Mouse (Mus musculus) forebrain, embryonic 13.5 days (tissue): ENCODE measurements around the gene Sirt1. TPM values are rescaled to one million over a fixed set of nuclear protein-coding genes. Genes with fewer than 3 reads are reported as not detected.
A peak's percentile ranks its signal among the peaks of the same experiment; 100 is the strongest.

Source experiments
- ATAC-seq: fragments of 200-750 bp; cut with Nextera tagmentation; 2 replicates; pipeline ENCODE4 v1.8.0; 2017
- H3K27ac ChIP-seq: fragments of 300-500 bp; sonication (generic); 2 replicates; pipeline ENCODE4 v1.5.1; 2015; ENCODE audit warnings: inconsistent platforms, mild to moderate bottlenecking, moderate library complexity
- H3K27me3 ChIP-seq: fragments of 300-500 bp; sonication (generic); 2 replicates; pipeline ENCODE4 v1.6.1; 2015; ENCODE audit warnings: mild to moderate bottlenecking, inconsistent platforms
- H3K36me3 ChIP-seq: fragments of 300-500 bp; sonication (generic); 2 replicates; pipeline ENCODE4 v1.6.1; 2015; ENCODE audit warnings: mild to moderate bottlenecking, inconsistent platforms; ENCODE audit not compliant: poor library complexity, severe bottlenecking
- H3K4me1 ChIP-seq: fragments of 300-500 bp; sonication (generic); 2 replicates; pipeline ENCODE4 v1.6.1; 2015; ENCODE audit warnings: inconsistent platforms
- H3K4me2 ChIP-seq: fragments of 300-500 bp; sonication (generic); 2 replicates; pipeline ENCODE4 v1.6.1; 2015; ENCODE audit warnings: inconsistent platforms, mild to moderate bottlenecking, moderate library complexity
- H3K4me3 ChIP-seq: fragments of 300-500 bp; sonication (generic); 2 replicates; pipeline ENCODE4 v1.5.1; 2015; ENCODE audit warnings: mild to moderate bottlenecking, inconsistent platforms
- H3K9ac ChIP-seq: fragments of 300-500 bp; sonication (generic); 2 replicates; pipeline ENCODE4 v1.6.1; 2015; ENCODE audit warnings: mild to moderate bottlenecking, inconsistent platforms
- H3K9me3 ChIP-seq: fragments of 300-500 bp; sonication (generic); replicated peaks from 2 replicates; pipeline ENCODE4 v1.6.1; 2016; ENCODE audit warnings: inconsistent platforms
- WGBS: fragments of 180-500 bp; shearing (Covaris S2); methylation state at CpG from one replicate; pipeline ENCODE4 v1.1.7; 2015; 5-methylcytosine and 5-hydroxymethylcytosine counted together
- polyA plus RNA-seq: library from polyadenylated mRNA; unstranded; fragments of >200 nt; fragmentation: Nextera tagmentation; extraction: Ambion mirVana; gene quantifications from 2 replicates; pipeline ENCODE4 v1.2.1, GENCODE M21; 2015

The Sirt1 gene
- polyA plus RNA-seq, 1 experiment from 2014 or later: 5.0 TPM

DNA sequence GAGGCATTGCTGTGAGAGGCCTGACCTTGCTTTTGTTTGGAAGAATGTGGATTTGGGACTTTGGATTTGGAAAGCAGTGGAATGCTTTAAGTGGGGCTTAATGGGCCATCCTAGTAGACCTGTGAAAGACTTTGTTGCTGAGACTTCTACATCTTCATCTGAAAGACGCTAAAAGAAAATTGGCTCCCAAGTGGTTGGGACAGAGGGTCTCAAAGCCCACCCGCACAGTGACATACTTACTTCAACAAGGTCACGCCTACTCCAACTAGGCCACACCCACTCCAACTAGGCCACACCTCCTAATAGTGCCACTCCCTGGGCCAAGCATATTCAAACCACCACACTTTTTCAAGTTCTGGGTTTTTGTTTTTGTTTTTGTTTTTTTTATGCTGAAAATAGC is 36.8 kb downstream of the Sirt1 start:
- no peaks in the 10 kb centered on the region for H3K36me3 ChIP-seq
- no peak overlapping the region for H3K9ac ChIP-seq
- WGBS: 97% methylated on average over 3 of the region's 3 CpGs
- H3K4me3 ChIP-seq: no peak overlapping the region
- no peak for ATAC-seq
- no peaks in the 10 kb centered on the region for H3K9me3 ChIP-seq
- no peaks in the 10 kb centered on the region for H3K27me3 ChIP-seq
- H3K27ac ChIP-seq: no peak overlapping the region
- no peak overlapping the region for H3K4me2 ChIP-seq
- H3K4me1 ChIP-seq: no peaks in the 10 kb centered on the region

DNA sequence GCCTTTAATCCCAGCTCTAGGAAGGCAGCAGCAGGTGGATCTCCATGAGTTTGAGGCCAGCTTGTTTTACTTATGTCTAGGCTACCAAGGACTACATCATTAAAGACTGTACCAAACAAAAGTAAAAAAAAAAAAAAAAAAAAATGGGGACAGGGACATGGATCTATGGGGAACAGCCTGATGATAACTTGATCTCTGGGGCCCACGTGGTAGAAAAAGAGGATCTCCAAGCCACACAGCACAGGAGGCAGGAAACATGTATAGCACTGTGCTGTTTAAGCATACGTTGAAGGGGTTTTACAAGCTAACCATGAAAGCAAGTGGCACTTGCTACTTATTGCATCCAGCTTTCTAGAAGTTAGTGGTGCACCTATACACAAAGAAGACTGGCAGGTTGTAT is 40.2 kb downstream of the Sirt1 start:
- no peak for ATAC-seq
- Histone ChIP-seq H3K9ac (no peak overlapping the region), H3K9me3 (no peaks in the 10 kb centered on the region), H3K4me3 (no peak overlapping the region), H3K27me3 (no peaks in the 10 kb centered on the region), H3K27ac (no peak overlapping the region), H3K4me2 (no peak overlapping the region), H3K4me1 (peaks cover 18% of the 10 kb centered on the region), H3K36me3 (no peaks in the 10 kb centered on the region)
- WGBS: 96% methylated on average over 2 of the region's 2 CpGs

DNA sequence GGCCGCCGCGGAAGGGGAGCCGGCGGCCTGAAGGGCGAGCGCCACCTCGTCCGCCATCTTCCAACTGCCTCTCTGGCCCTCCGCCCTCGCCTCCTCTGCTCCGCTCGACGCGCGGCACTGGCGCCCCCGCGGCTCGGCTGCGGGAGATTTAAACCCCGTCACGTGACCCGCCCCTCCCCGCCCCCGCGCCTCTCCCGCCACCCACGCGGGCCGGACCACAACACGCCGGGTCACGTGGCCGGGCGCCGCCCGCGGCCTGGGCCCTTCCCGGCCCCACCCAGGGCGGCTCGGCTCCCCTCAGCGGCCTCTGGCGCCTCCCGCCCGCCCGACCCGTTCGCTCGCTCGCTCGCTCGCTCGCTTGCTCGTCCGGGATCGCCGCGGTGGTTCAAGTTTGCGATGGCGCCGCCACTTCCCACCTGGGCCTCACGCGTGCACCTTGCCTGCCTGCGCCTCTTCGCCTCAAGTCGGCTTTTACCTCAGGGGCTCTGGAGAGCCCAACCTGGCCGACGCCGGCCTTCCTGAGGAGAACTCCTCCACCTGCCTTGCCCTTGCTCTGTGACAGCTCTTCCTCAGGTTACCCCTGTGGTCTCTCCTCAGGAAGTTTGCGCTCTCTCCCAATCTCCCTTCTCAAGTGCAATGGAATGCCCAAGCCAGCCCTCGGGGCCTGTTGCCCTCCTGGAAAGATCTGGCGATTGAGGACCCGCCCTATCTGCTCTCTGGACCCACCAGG is 42.4 kb downstream of the Sirt1 start:
- ATAC-seq: peak; percentile 95
- WGBS: under 1% methylated on average over 44 of the region's 74 CpGs

DNA sequence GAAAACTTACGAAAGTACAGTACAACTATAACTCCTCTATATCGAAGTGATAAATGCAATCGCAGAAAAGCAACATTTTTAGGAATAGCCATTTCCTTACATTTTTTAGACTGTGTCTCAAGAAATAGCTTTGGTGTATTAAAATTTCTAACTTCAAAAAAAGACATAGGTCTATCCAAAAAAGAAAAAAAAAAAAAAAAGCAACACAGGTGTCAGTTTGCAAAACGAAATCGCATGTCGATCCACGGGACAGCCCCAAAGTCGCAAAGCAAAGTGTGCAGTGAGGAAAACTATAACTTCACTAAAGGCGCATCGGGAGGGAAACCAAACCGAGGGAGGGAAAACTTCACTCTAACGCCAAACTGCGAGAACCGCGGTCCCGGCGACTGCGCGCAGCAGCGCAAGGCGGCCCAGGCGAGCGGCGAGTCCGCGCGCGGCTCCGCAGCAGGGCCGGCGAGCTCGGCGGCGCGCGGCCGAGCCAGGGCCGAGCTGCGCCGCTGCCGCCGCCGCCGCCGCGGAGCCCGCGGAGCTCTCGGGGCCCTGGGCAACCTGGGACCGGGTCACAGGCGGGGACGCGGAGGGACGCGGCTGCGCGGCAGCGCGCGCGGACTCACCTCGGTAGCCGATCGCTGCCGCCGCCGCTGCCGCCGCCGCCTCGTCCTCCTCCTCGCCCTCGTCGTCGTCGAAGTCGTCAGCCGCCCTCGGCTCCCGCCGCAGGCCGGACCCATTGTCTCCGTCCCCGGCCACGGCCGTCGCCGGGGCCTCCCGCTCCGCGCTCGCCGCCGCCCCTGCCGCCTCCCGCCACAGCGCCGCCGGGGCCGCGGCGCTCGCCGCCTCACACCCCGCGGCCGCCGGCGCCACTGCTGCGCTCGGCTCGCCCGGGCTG is 43.3 kb downstream of the Sirt1 start:
- H3K4me1 ChIP-seq: peaks cover 23% of the 10 kb centered on the region
- H3K27ac ChIP-seq: peak overlapping the region; percentile 90
- peak overlapping the region; percentile 95 for H3K9ac ChIP-seq
- H3K4me3 ChIP-seq: peak overlapping the region; percentile 79
- peak overlapping the region; percentile 69 for H3K4me2 ChIP-seq
- WGBS: 2% methylated on average over 59 of the region's 113 CpGs
- peaks cover 14% of the 10 kb centered on the region for H3K36me3 ChIP-seq
- ATAC-seq: peak; percentile 84
- H3K27me3 ChIP-seq: no peaks in the 10 kb centered on the region
- no peaks in the 10 kb centered on the region for H3K9me3 ChIP-seq

More for the DNA sequence above, 42.4 kb downstream of the Sirt1 start:
- Histone ChIP-seq H3K9ac (peak overlapping the region; percentile 95), H3K27me3 (no peaks in the 10 kb centered on the region), H3K4me1 (peaks cover 23% of the 10 kb centered on the region), H3K9me3 (no peaks in the 10 kb centered on the region), H3K4me2 (peak overlapping the region; percentile 69), H3K4me3 (peak overlapping the region; percentile 79), H3K36me3 (peaks cover 5% of the 10 kb centered on the region), H3K27ac (peak overlapping the region; percentile 90)

DNA sequence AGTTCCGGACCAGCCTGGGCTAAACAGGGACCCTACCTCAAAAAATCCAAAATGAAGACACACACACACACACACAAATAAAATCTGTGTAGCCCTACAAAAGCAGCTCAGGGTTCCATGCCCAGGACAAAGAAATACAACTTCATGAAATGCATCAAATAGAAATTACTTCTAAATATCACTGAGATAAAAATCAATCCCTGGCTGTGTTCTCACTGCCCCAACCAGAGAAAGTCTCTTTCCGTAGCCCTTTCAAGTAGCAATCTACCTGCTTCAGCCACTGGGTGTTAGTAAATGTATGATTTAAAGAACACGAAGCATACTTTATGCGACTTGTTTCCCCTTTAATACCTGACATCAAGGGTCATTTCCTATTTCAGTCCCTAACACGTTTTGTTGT is 44.2 kb downstream of the Sirt1 start:
- Histone ChIP-seq H3K9ac (peak overlapping the region; percentile 95), H3K9me3 (no peaks in the 10 kb centered on the region), H3K4me3 (peak overlapping the region; percentile 79), H3K4me2 (peak overlapping the region; percentile 69), H3K4me1 (peaks cover 23% of the 10 kb centered on the region), H3K27ac (no peak overlapping the region), H3K27me3 (no peaks in the 10 kb centered on the region), H3K36me3 (peaks cover 22% of the 10 kb centered on the region)
- WGBS: 20% methylated on average over 5 of the region's 5 CpGs
- no peak for ATAC-seq

DNA sequence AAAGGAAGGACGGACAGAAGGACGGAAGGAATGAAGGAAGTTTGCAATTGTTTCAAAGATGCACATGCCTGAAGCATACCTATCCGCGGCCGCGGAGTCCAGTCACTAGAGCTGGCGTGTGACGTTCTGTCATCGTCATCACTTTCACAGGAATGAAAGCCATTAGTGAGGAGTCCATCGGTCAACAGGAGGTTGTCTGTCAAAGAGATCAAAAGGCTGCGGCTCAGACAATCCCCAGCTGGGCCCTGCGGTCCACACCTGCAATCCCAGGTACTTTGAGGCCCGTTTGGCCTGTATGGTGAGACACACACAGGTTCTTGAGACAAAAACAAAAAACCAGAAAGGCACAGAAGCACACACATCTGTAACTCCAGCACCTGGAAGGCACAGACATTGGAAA is 44.6 kb downstream of the Sirt1 start:
- H3K27ac ChIP-seq: no peak overlapping the region
- peak overlapping the region; percentile 69 for H3K4me2 ChIP-seq
- ATAC-seq: no peak
- peaks cover 23% of the 10 kb centered on the region for H3K36me3 ChIP-seq
- no peaks in the 10 kb centered on the region for H3K9me3 ChIP-seq
- peak overlapping the region; percentile 79 for H3K4me3 ChIP-seq
- H3K27me3 ChIP-seq: no peaks in the 10 kb centered on the region
- H3K4me1 ChIP-seq: peaks cover 23% of the 10 kb centered on the region
- peak overlapping the region; percentile 95 for H3K9ac ChIP-seq
- WGBS: 65% methylated on average over 13 of the region's 13 CpGs

DNA sequence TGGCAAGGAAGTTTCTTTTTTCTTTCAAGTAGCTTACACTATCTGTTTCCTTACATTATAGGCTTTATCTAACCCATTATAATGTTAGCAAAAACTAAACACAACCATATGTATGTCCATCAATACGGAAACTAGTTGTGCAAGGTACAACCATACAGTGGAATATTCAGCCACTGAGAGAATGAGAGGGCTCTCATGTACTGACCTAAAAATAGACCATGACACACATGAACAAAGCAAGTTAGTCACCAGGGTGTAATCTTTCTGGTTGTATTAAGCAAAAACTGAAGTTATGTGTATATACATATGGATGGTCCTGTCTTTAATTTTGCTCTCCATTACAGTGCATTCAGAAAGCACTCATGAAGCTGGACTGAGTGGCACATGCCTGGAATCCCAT is 54.4 kb downstream of the Sirt1 start:
- H3K4me1 ChIP-seq: no peaks in the 10 kb centered on the region
- ATAC-seq: no peak
- H3K9me3 ChIP-seq: no peaks in the 10 kb centered on the region
- 96% methylated on average over 1 of the region's 1 CpGs for WGBS
- H3K4me2 ChIP-seq: no peak overlapping the region
- H3K4me3 ChIP-seq: no peak overlapping the region
- H3K9ac ChIP-seq: no peak overlapping the region
- H3K27ac ChIP-seq: no peak overlapping the region
- no peaks in the 10 kb centered on the region for H3K27me3 ChIP-seq
- peaks cover 67% of the 10 kb centered on the region for H3K36me3 ChIP-seq

DNA sequence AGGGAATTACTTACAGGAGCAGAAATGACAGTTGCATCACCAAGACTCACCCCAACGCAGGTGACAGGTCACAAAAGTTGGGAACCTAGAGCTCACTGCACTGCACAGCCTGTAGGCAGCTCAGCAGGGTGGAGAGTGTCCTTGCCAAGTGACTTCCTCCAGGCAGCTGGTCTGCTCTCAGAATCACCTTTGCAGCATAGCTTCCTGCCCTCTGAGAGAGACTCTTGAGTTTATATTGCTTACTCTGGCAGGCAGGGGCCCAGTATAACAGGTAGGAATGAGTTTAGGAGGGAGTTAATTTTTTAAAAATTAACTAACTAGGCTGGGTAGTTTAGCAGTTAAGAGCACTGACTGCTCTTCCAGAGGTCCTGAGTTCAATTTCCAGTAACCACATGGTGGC is 67.8 kb downstream of the Sirt1 start:
- H3K27me3 ChIP-seq: no peaks in the 10 kb centered on the region
- H3K9me3 ChIP-seq: no peaks in the 10 kb centered on the region
- H3K4me1 ChIP-seq: no peaks in the 10 kb centered on the region
- no peak overlapping the region for H3K9ac ChIP-seq
- 96% methylated on average over 1 of the region's 1 CpGs for WGBS
- peaks cover 68% of the 10 kb centered on the region for H3K36me3 ChIP-seq
- ATAC-seq: no peak
- H3K4me3 ChIP-seq: no peak overlapping the region
- no peak overlapping the region for H3K27ac ChIP-seq
- no peak overlapping the region for H3K4me2 ChIP-seq

DNA sequence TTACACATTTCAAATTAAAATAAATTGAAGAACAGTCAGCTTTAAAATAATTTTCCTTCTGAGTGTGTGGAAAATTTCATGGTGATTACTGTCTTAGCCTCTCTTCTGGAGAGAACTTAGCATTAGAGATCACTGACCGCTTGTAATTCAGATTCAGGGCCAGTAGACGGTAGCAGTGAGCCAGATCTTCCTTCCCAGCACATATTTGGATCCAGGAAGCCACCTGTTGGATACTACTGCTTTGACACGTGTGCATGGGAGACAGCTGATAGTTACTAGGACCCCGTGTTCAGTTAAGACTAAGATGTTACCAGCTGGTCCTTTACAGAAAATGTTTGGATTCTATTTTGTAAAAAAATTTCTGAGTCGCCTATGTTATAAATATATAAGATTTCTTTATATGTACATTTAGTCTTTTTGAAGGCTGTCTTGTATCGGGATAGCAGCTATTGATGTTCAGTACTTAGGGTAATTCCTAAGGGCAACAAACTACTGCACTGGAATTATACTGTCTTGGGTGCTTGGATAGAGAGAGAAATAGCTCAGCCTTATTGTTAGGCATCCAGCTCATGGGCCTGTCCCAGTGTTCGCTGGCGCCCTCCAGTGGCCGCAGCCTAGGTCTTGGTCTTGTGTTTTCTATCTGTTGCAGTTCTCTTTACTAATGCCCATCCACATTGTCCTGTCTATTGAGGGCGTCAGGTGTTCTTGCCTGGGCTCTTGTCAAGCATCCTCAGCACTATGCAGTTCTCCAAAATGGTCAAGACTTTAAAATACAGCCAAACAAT is 72.7 kb downstream of the Sirt1 start:
- peak; percentile 67 for ATAC-seq
- peaks cover 64% of the 10 kb centered on the region for H3K36me3 ChIP-seq

DNA sequence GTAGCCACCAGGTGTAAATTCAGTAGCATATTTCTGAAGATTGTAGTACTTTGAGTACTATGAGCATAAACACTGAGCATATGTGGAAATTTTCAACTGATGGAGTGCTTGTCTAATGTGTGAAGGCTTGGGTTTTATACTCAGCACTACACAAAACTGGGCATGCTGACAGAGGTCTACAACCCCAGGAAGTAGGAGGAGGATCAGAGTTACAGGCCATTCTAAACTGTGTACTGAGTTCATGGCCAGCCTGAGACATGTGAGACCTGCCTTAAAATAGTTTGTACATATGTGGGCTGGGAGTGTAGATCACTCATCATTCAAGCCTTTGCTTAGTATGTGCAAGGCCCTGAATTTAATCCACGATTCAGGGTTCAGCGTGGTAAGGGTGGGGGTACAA is 79.1 kb downstream of the Sirt1 start:
- WGBS: 96% methylated on average over 2 of the region's 2 CpGs
- Histone ChIP-seq H3K9ac (no peak overlapping the region), H3K9me3 (no peaks in the 10 kb centered on the region), H3K27ac (no peak overlapping the region), H3K4me2 (no peak overlapping the region), H3K4me1 (no peaks in the 10 kb centered on the region), H3K27me3 (no peaks in the 10 kb centered on the region), H3K4me3 (no peak overlapping the region), H3K36me3 (peaks cover 52% of the 10 kb centered on the region)
- no peak for ATAC-seq

More for the DNA sequence above, 72.7 kb downstream of the Sirt1 start:
- no peak overlapping the region for H3K9ac ChIP-seq
- H3K9me3 ChIP-seq: no peaks in the 10 kb centered on the region
- H3K4me3 ChIP-seq: no peak overlapping the region
- 43% methylated on average over 10 of the region's 10 CpGs for WGBS
- H3K27me3 ChIP-seq: no peaks in the 10 kb centered on the region
- H3K4me2 ChIP-seq: no peak overlapping the region
- H3K27ac ChIP-seq: no peak overlapping the region
- no peaks in the 10 kb centered on the region for H3K4me1 ChIP-seq

DNA sequence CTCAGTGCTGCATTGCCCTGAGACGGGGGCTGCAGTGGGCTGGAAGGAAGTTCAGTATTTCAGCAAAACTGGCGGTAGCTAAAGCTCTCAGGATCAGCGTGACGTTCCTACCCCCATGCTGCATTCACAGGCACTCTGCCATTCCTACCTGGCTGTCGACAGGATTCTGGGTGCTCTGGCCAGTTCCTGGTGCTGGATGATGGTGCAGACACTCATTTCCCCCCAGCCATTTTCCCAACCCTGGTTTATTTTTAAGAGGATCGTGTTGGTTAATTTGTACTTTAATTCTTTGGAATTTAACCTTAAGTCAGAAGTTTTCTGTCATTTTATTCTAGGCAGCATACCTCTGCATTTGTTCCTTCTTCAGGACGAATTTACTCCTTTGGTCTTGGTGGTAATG is 98.7 kb downstream of the Sirt1 start:
- no peak overlapping the region for H3K9ac ChIP-seq
- no peak overlapping the region for H3K27ac ChIP-seq
- no peak for ATAC-seq
- H3K4me3 ChIP-seq: no peak overlapping the region
- no peaks in the 10 kb centered on the region for H3K4me1 ChIP-seq
- H3K27me3 ChIP-seq: no peaks in the 10 kb centered on the region
- no peaks in the 10 kb centered on the region for H3K9me3 ChIP-seq
- H3K4me2 ChIP-seq: no peak overlapping the region
- WGBS: 89% methylated on average over 7 of the region's 7 CpGs
- peaks cover 65% of the 10 kb centered on the region for H3K36me3 ChIP-seq

DNA sequence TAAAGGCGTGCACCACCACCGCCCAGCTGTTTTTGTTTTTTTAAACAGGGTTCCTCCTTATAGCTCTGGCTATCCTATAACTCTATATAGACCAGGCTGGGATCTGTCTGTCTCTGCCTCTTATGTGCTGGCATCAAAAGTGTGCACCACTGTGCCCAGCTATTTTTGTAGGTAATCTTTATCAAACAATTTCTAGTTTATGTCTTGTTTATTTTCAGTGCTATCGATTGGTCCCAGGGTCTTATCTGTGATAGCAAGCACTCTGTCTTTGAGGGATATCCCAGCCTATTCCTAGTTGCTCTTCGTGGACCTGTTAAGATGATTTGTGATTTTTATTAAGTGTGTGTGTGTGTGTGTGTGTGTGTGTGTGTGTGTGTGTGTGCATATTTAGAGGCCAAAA is 99.1 kb downstream of the Sirt1 start:
- ATAC-seq: no peak
- peaks cover 65% of the 10 kb centered on the region for H3K36me3 ChIP-seq
- H3K27ac ChIP-seq: no peak overlapping the region

More for the DNA sequence above, 99.1 kb downstream of the Sirt1 start:
- no peaks in the 10 kb centered on the region for H3K9me3 ChIP-seq
- no peaks in the 10 kb centered on the region for H3K27me3 ChIP-seq
- H3K4me1 ChIP-seq: no peaks in the 10 kb centered on the region
- H3K9ac ChIP-seq: no peak overlapping the region
- H3K4me3 ChIP-seq: no peak overlapping the region
- 90% methylated on average over 4 of the region's 4 CpGs for WGBS
- no peak overlapping the region for H3K4me2 ChIP-seq
